Mouse (Mus musculus) neural tube, embryonic 14.5 days (tissue): Measurements from ENCODE around the gene Gm8005. TPM values are rescaled to one million over a fixed set of nuclear protein-coding genes. Genes with fewer than 3 reads are reported as not detected.
"Not testable (repeated sequence)": the region's sequence is repeated elsewhere in the genome, so short reads cannot be mapped to it uniquely, and the experiment has no call there.

Experiments
- ATAC-seq: fragments of 200-750 bp; cut with Nextera tagmentation; 2 replicates; pipeline ENCODE4 v1.8.0; 2017; ENCODE audit warnings: low read depth, mild to moderate bottlenecking, moderate TSS enrichment, moderate library complexity
- H3K27ac ChIP-seq: fragments of 300-500 bp; sonication (generic); 2 replicates; pipeline ENCODE4 v1.5.1; 2014; ENCODE audit warnings: low read depth, mild to moderate bottlenecking, control low read depth, low read length, moderate library complexity, mixed read lengths
- H3K27me3 ChIP-seq: fragments of 300-500 bp; sonication (generic); 2 replicates; pipeline ENCODE4 v1.6.1; 2014; ENCODE audit warnings: low read length; ENCODE audit not compliant: control insufficient read depth, insufficient read depth
- H3K36me3 ChIP-seq: fragments of 300-500 bp; sonication (generic); 2 replicates; pipeline ENCODE4 v1.6.1; 2014; ENCODE audit warnings: low read length, mixed read lengths; ENCODE audit not compliant: control insufficient read depth, insufficient read depth
- H3K4me1 ChIP-seq: fragments of 300-500 bp; sonication (generic); 2 replicates; pipeline ENCODE4 v1.6.1; 2014; ENCODE audit warnings: low read length; ENCODE audit not compliant: control insufficient read depth, insufficient read depth
- H3K4me2 ChIP-seq: fragments of 300-500 bp; sonication (generic); 2 replicates; pipeline ENCODE4 v1.6.1; 2014; ENCODE audit warnings: mild to moderate bottlenecking, low read depth, low read length, control low read depth
- H3K4me3 ChIP-seq: fragments of 300-500 bp; sonication (generic); 2 replicates; pipeline ENCODE4 v1.5.1; 2014; ENCODE audit warnings: low read depth, low read length, control low read depth, mixed read lengths
- H3K9ac ChIP-seq: fragments of 300-500 bp; sonication (generic); replicated peaks from 2 replicates; pipeline ENCODE4 v1.6.1; 2014; ENCODE audit warnings: low read depth, mild to moderate bottlenecking, control low read depth, low read length, mixed read lengths
- H3K9me3 ChIP-seq: fragments of 300-500 bp; sonication (generic); 2 replicates; pipeline ENCODE4 v1.6.1; 2016; ENCODE audit warnings: low read length; ENCODE audit not compliant: control insufficient read depth
- whole genome bisulfite sequencing: fragments of 180-500 bp; shearing (Covaris S2); extraction: QIAGEN DNeasy Blood & Tissue Kit; methylation state at CpG from one replicate; pipeline ENCODE4 v1.1.7; 2014; 5-methylcytosine and 5-hydroxymethylcytosine counted together
- polyA plus RNA-seq: library from polyadenylated mRNA; unstranded; fragments of >200 nt; fragmentation: Nextera tagmentation; extraction: Ambion mirVana; gene quantifications from 2 replicates; pipeline ENCODE4 v1.2.1, GENCODE M21; 2014

The Gm8005 gene
- polyA plus RNA-seq, result not detected in 2 replicates

- not testable (repeated sequence) for H3K4me3 ChIP-seq, H3K4me2 ChIP-seq, ATAC-seq, H3K9me3 ChIP-seq, H3K36me3 ChIP-seq, H3K27me3 ChIP-seq, H3K9ac ChIP-seq, H3K27ac ChIP-seq, H3K4me1 ChIP-seq
- WGBS, result 95% methylated on average over 2 of the region's 4 CpGs
Measured at GRCm38 (mm10) chr14:42439573-42439972, at the start of gene Gm8005. Gene Gm8005 (minus strand): TSS chr14:42439673.

GRCm38 (mm10) chr14:42463581-42463980, 24.1 kb upstream of the Gm8005 start, which contains the start of gene Gm8011:
Gene Gm8011 (plus strand): TSS chr14:42463881.
- H3K36me3 ChIP-seq, ATAC-seq, H3K4me2 ChIP-seq, H3K27me3 ChIP-seq, H3K27ac ChIP-seq, H3K4me1 ChIP-seq, H3K9ac ChIP-seq, H3K9me3 ChIP-seq, H3K4me3 ChIP-seq: not testable (repeated sequence)
- WGBS, result 57% methylated on average over 2 of the region's 2 CpGs

Other genes starting within 250 kb of the Gm8005 start
- gene Gm3573, start 248.9 kb downstream of the Gm8005 start, polyA plus RNA-seq, result not detected in 2 replicates
- not detected in 2 replicates for gene Gm17026, start 179.6 kb downstream of the Gm8005 start, polyA plus RNA-seq
- not detected in 2 replicates for gene Gm9611, start 142.3 kb downstream of the Gm8005 start, polyA plus RNA-seq
- gene Gm7995, start 129.5 kb downstream of the Gm8005 start, polyA plus RNA-seq, result not detected in 2 replicates
- not detected in 2 replicates for gene Gm8011, start 24.2 kb upstream of the Gm8005 start, polyA plus RNA-seq
- gene Gm8020, start 62.7 kb upstream of the Gm8005 start, polyA plus RNA-seq, result not detected in 2 replicates
- not detected in 2 replicates for gene Gm8024, start 84.6 kb upstream of the Gm8005 start, polyA plus RNA-seq
- gene Gm17124, start 160.2 kb upstream of the Gm8005 start, polyA plus RNA-seq, result not detected in 2 replicates
- not detected in 2 replicates for gene Gm3633, start 202.2 kb upstream of the Gm8005 start, polyA plus RNA-seq
- not detected in 2 replicates for gene Gm10378, start 216.3 kb upstream of the Gm8005 start, polyA plus RNA-seq